Mouse (Mus musculus) heart, postnatal 0 days (tissue): Measurements from ENCODE around the gene Prrc2c.

Source experiments
- CTCF ChIP-seq: IDR thresholded peaks from 2 replicates; pipeline ENCODE4 v1.5.1; 2016; ENCODE audit warnings: antibody characterized with exemption, control low read depth, low read depth
- EP300 ChIP-seq: IDR thresholded peaks from 2 replicates; pipeline ENCODE4 v1.6.1; 2016; ENCODE audit warnings: antibody characterized with exemption, low read depth

- TF ChIP-seq EP300 (no peak), CTCF (no peak)
Observed at GRCm38 (mm10) chr1:162639861-162640260, 100.5 kb downstream of the Prrc2c start.
